Mouse (Mus musculus): ENCODE results near the gene Tas1r1. TPM values are rescaled to one million over a fixed set of nuclear protein-coding genes. Genes with fewer than 3 reads are reported as not detected.

The Tas1r1 gene
- polyA plus RNA-seq, 1 experiment from 2014 or later, result 2.0 TPM

Other genes with a start within 250 kb of the Tas1r1 start
- gene Camta1, start 176.7 kb downstream of the Tas1r1 start, polyA plus RNA-seq (2015; fragmentation: Nextera tagmentation; extraction: Ambion mirVana), result 139 and 153 TPM in 2 replicates
- 78.4 and 86.9 TPM in 2 replicates for gene Dnajc11, start 104.9 kb downstream of the Tas1r1 start, polyA plus RNA-seq (2015; fragmentation: Nextera tagmentation; extraction: Ambion mirVana)
- 35.4 and 35.7 TPM in 2 replicates for gene Thap3, start 49.6 kb downstream of the Tas1r1 start, polyA plus RNA-seq (2015; fragmentation: Nextera tagmentation; extraction: Ambion mirVana)
- 21.3 and 24.8 TPM in 2 replicates for gene Phf13, start 42.3 kb downstream of the Tas1r1 start, polyA plus RNA-seq (2015; fragmentation: Nextera tagmentation; extraction: Ambion mirVana)
- gene Klhl21, start 29.8 kb downstream of the Tas1r1 start, polyA plus RNA-seq (2015; fragmentation: Nextera tagmentation; extraction: Ambion mirVana), result 4.7 and 5.0 TPM in 2 replicates
- gene Zbtb48, start 10.9 kb downstream of the Tas1r1 start, polyA plus RNA-seq (2015; fragmentation: Nextera tagmentation; extraction: Ambion mirVana), result 18.1 and 20.9 TPM in 2 replicates
- 18.7 and 23.0 TPM in 2 replicates for gene Nol9, start 753 bp upstream of the Tas1r1 start, polyA plus RNA-seq (2015; fragmentation: Nextera tagmentation; extraction: Ambion mirVana)
- gene Plekhg5, start 33.9 kb upstream of the Tas1r1 start, polyA plus RNA-seq (2015; fragmentation: Nextera tagmentation; extraction: Ambion mirVana), result 13.8 and 16.4 TPM in 2 replicates
- 0.80 and 1.1 TPM in 2 replicates for gene Tnfrsf25, start 77.4 kb upstream of the Tas1r1 start, polyA plus RNA-seq (2015; fragmentation: Nextera tagmentation; extraction: Ambion mirVana)
- gene Espn, start 113.8 kb upstream of the Tas1r1 start, polyA plus RNA-seq (2015; fragmentation: Nextera tagmentation; extraction: Ambion mirVana), result 0.34 and 0.46 TPM in 2 replicates
- gene Hes2, start 120.3 kb upstream of the Tas1r1 start, polyA plus RNA-seq (2015; fragmentation: Nextera tagmentation; extraction: Ambion mirVana), result not detected in 2 replicates
- gene Acot7, start 139.6 kb upstream of the Tas1r1 start, polyA plus RNA-seq (2015; fragmentation: Nextera tagmentation; extraction: Ambion mirVana), result 478 and 542 TPM in 2 replicates
- 15.5 and 16.4 TPM in 2 replicates for gene Gpr153, start 235.7 kb upstream of the Tas1r1 start, polyA plus RNA-seq (2015; fragmentation: Nextera tagmentation; extraction: Ambion mirVana)

All from hindbrain, embryonic 16.5 days (tissue).